Mouse (Mus musculus): ENCODE results near the gene Fst.

Gene Fst

GRCm38 (mm10) chr13:114412326-114412725, 46.4 kb downstream of the Fst start:
- in situ Hi-C loops (cut with MboI, MseI), result no loop called here

- in situ Hi-C loops (cut with MboI, MseI), result no loop called here
Observed at GRCm38 (mm10) chr13:114406866-114407265, 51.9 kb downstream of the Fst start.

DNA sequence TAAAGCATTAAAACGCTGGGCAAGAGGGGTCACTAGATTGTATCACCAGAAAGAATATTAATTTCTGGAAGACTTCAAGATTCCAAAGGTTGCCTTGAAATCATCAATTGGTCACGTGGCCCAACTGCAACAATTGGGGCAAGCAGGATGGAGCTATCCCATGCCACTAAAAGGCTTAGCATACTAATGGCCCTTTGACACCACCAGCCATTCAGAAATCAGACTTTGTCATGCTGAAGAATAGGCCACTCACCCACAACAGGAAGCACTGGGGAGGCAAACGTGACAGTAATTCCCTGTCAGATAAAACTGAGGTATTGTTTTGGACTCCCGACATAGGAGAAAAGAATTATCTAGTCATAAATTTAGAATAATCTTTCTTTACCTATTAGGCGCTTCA, 52.3 kb downstream of the Fst start:
- in situ Hi-C loops (cut with MboI, MseI), result no loop called here

- in situ Hi-C loops (cut with MboI, MseI), result no loop called here
Observed at GRCm38 (mm10) chr13:114405100-114405715, 53.5 kb downstream of the Fst start.
